Mouse (Mus musculus) G1E (cell line): Measurements from ENCODE around the gene Gm10985. TPM values are rescaled to one million over a fixed set of nuclear protein-coding genes. Genes with fewer than 3 reads are reported as not detected.

Experiments used
- ATAC-seq: 2 replicates; pipeline ENCODE4 v1.8.0; 2016; ENCODE audit warnings: mild to moderate bottlenecking; ENCODE audit not compliant: insufficient number of reproducible peaks, poor library complexity, low FRiP score, severe bottlenecking; ENCODE audit errors: extremely low read depth
- DNase-seq: peaks from one replicate; pipeline ENCODE4 v3.0.0; 2012; ENCODE audit warnings: low spot score
- H3K27me3 ChIP-seq: 2 replicates; pipeline ENCODE4 v1.6.1; 2012; ENCODE audit warnings: mild to moderate bottlenecking, low read length, inconsistent platforms; ENCODE audit not compliant: insufficient read depth
- H3K36me3 ChIP-seq: replicated peaks from 2 replicates; pipeline ENCODE3; 2012; ENCODE audit warnings: mild to moderate bottlenecking, inconsistent platforms
- H3K4me1 ChIP-seq: 2 replicates; pipeline ENCODE4 v1.6.1; 2012; ENCODE audit warnings: low read depth, low read length, inconsistent platforms, mixed read lengths; ENCODE audit not compliant: insufficient read depth
- H3K4me3 ChIP-seq: 2 replicates; pipeline ENCODE4 v1.5.1; 2012; ENCODE audit warnings: low read depth, mild to moderate bottlenecking, inconsistent platforms, low read length, moderate library complexity, mixed read lengths
- H3K9me3 ChIP-seq: replicated peaks from 2 replicates; pipeline ENCODE4 v1.6.1; 2012; ENCODE audit warnings: inconsistent platforms
- GATA1 ChIP-seq: IDR thresholded peaks from 2 replicates; pipeline ENCODE4 v1.6.1; 2012; ENCODE audit warnings: borderline replicate concordance, low read length, inconsistent platforms, mixed read lengths
- GATA2 ChIP-seq: IDR thresholded peaks from 2 replicates; pipeline ENCODE4 v1.6.1; 2012; ENCODE audit warnings: low read depth, low read length, inconsistent platforms, borderline replicate concordance
- POLR2AphosphoS5 ChIP-seq: IDR thresholded peaks from 2 replicates; pipeline ENCODE4 v1.6.1; 2012; ENCODE audit warnings: low read depth, low read length, inconsistent platforms; ENCODE audit not compliant: insufficient replicate concordance
- TAL1 ChIP-seq: conservative IDR thresholded peaks from 2 replicates; pipeline ENCODE4 v1.6.1; 2012; ENCODE audit warnings: low read depth, low read length, inconsistent platforms, mixed read lengths
- polyA plus RNA-seq: library from polyadenylated mRNA; stranded (reverse); fragments of >175 nt; gene quantifications from 2 replicates; pipeline ENCODE4 v1.2.3, GENCODE M21; 2012
- total RNA-seq, 2 experiments: library from RNA; stranded (forward) in 1 of 2; stranded (reverse) in 1 of 2; fragments of 200-1000 nt in 1 of 2; fragments of >200 nt in 1 of 2; fragmentation: Nextera tagmentation in 1 of 2; gene quantifications; 2 replicates each; pipeline ENCODE4 v1.2.3; 2014 to 2017

Gene Gm10985
- total and polyA plus RNA-seq, 3 experiments: not detected

GRCm38 (mm10) chr3:53870482-53870881, 25.6 kb downstream of the Gm10985 start:
- TF ChIP-seq GATA1 (no peak), GATA2 (no peak), POLR2AphosphoS5 (no peak), TAL1 (no peak)
- Histone ChIP-seq H3K36me3 (no peaks in the 10 kb centered on the region), H3K4me1 (no peaks in the 10 kb centered on the region), H3K4me3 (no peak overlapping the region), H3K9me3 (no peaks in the 10 kb centered on the region), H3K27me3 (no peaks in the 10 kb centered on the region)
- DNase-seq: no peak
- ATAC-seq: no peak

- no peaks in the 10 kb centered on the region for H3K27me3 ChIP-seq
- no peak for TF ChIP-seq TAL1
- TF ChIP-seq GATA2: no peak
- ATAC-seq: no peak
- H3K4me3 ChIP-seq: no peak overlapping the region
- no peaks in the 10 kb centered on the region for H3K36me3 ChIP-seq
- no peaks in the 10 kb centered on the region for H3K9me3 ChIP-seq
- H3K4me1 ChIP-seq: no peaks in the 10 kb centered on the region
- DNase-seq: no peak
Observed at GRCm38 (mm10) chr3:53871596-53871995, 26.7 kb downstream of the Gm10985 start.

DNA sequence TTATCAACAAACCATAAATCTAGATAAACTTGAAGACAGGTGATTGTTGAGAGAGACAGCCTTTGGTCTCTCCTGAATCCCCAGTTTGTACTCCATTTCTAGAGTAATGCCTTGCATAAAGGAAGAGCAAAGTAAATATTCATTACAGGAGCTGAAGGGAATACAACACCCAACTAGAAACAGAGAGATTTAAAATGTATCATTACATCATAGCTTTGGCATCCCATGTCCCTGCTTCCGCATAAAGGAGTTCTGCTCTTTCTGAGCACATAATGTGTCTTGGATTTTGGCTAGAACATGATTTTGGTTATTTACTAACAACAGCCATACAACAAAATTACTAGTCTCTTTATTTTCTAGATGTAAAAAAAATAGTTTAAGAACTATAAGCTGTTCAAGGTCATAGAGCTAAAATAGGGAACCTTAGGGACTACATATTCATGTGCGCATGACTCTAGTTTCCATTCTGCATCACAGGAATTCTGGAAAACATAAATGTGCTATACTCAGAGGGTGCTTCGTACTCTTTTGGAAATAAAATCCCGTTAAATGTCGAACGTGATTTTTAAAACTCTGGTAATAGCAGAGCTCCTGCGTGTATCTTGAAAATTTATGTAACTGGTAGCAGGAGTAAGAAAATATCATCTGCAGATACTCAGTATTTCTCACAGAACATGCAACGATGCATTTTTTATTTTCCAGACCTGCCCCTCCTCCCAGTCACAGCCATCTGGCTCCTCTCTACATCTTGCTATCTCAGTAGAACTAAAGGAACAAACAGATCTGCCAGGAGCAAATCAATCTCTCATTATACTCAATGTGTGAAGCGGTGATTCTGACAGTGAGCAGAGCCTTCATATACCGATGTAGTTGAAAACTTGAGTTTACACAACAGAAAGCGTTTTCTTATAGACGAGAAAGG, 46.0 kb downstream of the Gm10985 start:
- H3K27me3 ChIP-seq: no peaks in the 10 kb centered on the region
- TF ChIP-seq GATA1 (no peak), POLR2AphosphoS5 (no peak)

More for the DNA sequence above, 46.0 kb downstream of the Gm10985 start:
- DNase-seq (no peak), ATAC-seq (no peak)
- H3K9me3 ChIP-seq: peaks cover 11% of the 10 kb centered on the region
- no peaks in the 10 kb centered on the region for H3K36me3 ChIP-seq
- H3K4me3 ChIP-seq: no peak overlapping the region
- H3K4me1 ChIP-seq: no peaks in the 10 kb centered on the region

Other genes with a start within 250 kb of the Gm10985 start
- not detected in 2 replicates for gene Frem2, start 187.7 kb upstream of the Gm10985 start, total RNA-seq (2014; fragmentation: Nextera tagmentation)
- 0.12 and 0.16 TPM in 2 replicates for gene Frem2, start 187.7 kb upstream of the Gm10985 start, total RNA-seq (2017)
- not detected in 2 replicates for gene Frem2, start 187.7 kb upstream of the Gm10985 start, polyA plus RNA-seq
- gene Ufm1, start 18.7 kb downstream of the Gm10985 start, total RNA-seq (2014; fragmentation: Nextera tagmentation): 57.6 and 70.0 TPM in 2 replicates
- gene Ufm1, start 18.7 kb downstream of the Gm10985 start, total RNA-seq (2017): 136 and 142 TPM in 2 replicates
- gene Ufm1, start 18.7 kb downstream of the Gm10985 start, polyA plus RNA-seq: 4.5 and 5.5 TPM in 2 replicates